Mouse (Mus musculus): Measurements from ENCODE around the gene Prr29. TPM values are rescaled to one million over a fixed set of nuclear protein-coding genes. Genes with fewer than 3 reads are reported as not detected.
"Not testable (repeated sequence)": the region's sequence is repeated elsewhere in the genome, so short reads cannot be mapped to it uniquely, and the experiment has no call there.

The Prr29 gene
- total RNA-seq, 2 experiments from 2014 or later, result not detected

- ATAC-seq (replicated peaks; ENCODE audit: poor library complexity, severe bottlenecking), result no peak
Observed at GRCm38 (mm10) chr11:106393331-106393616, 28.0 kb downstream of the Prr29 start.

GRCm38 (mm10) chr11:106394055-106394454, 28.8 kb downstream of the Prr29 start:
- ATAC-seq (replicated peaks; ENCODE audit: poor library complexity, severe bottlenecking), result not testable (repeated sequence)

DNA sequence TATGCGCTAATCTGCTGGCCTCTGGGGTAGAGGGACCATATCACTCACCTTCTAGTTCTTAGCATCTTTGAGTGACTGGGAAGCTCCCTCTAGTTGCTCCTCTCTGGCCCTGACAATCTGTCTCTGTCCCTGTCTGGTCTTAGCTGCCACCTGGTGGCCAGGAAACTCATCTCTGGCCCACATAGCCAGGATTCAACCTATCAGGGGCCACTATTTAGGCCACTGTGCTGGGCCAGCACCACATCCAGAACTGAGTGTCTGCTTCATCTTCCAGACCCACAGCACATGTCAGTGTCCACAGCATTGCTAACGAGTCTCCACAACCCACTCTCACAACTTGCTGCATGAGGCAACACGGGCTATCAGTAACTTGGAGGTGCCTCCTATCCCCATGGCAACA, 32.4 kb downstream of the Prr29 start:
- peak; percentile 45; the same call in 1 of the 2 replicates for ATAC-seq (replicated peaks; ENCODE audit: poor library complexity, severe bottlenecking)

GRCm38 (mm10) chr11:106398481-106398880, 33.2 kb downstream of the Prr29 start:
- ATAC-seq (replicated peaks; ENCODE audit: poor library complexity, severe bottlenecking), result no peak

- ATAC-seq (replicated peaks; ENCODE audit: poor library complexity, severe bottlenecking), result no peak
Observed at GRCm38 (mm10) chr11:106410011-106410410, 44.7 kb downstream of the Prr29 start.

- no peak for ATAC-seq (replicated peaks; ENCODE audit: poor library complexity, severe bottlenecking)
Observed at GRCm38 (mm10) chr11:106410507-106410906, 45.2 kb downstream of the Prr29 start.

GRCm38 (mm10) chr11:106411157-106411556, 45.9 kb downstream of the Prr29 start:
- ATAC-seq (replicated peaks; ENCODE audit: poor library complexity, severe bottlenecking), result no peak

- ATAC-seq (replicated peaks; ENCODE audit: poor library complexity, severe bottlenecking), result no peak
Observed at GRCm38 (mm10) chr11:106412641-106413360, 47.5 kb downstream of the Prr29 start.

GRCm38 (mm10) chr11:106416331-106416730, 51.1 kb downstream of the Prr29 start:
- no peak for ATAC-seq (replicated peaks; ENCODE audit: poor library complexity, severe bottlenecking)

- no peak for ATAC-seq (replicated peaks; ENCODE audit: poor library complexity, severe bottlenecking)
Observed at GRCm38 (mm10) chr11:106417860-106418259, 52.6 kb downstream of the Prr29 start.

- peak; percentile 65 for ATAC-seq (replicated peaks; ENCODE audit: poor library complexity, severe bottlenecking)
Observed at GRCm38 (mm10) chr11:106418622-106419196, 53.4 kb downstream of the Prr29 start.

- peak; percentile 68 for ATAC-seq (replicated peaks; ENCODE audit: poor library complexity, severe bottlenecking)
Observed at GRCm38 (mm10) chr11:106419262-106420102, 54.2 kb downstream of the Prr29 start.

GRCm38 (mm10) chr11:106425201-106425600, 59.9 kb downstream of the Prr29 start:
- no peak for ATAC-seq (replicated peaks; ENCODE audit: poor library complexity, severe bottlenecking)

DNA sequence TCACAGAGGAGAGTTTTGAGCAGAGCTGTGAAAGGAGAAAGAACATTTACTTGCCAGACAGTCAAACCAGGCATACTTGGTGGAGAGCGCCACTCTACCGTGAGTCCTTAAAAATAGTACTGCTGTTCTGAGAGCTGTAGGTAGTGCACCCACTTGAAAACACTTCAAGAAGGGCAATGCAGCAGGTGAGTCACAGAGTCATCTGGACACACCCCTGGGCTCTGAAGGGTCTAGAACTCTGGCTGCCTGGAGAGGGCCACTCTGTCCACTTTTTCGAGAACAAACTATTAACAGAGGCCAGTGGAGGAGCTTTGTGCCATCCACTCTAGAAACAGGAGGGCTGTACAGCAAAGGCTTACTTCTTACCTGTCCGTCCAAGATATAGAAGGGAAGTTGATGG, 61.2 kb downstream of the Prr29 start:
- no peak for ATAC-seq (replicated peaks; ENCODE audit: poor library complexity, severe bottlenecking)

Other genes starting within 250 kb of the Prr29 start
- gene Gm10840, start 204.6 kb upstream of the Prr29 start, total RNA-seq (2014; fragmentation: Nextera tagmentation), result not detected in 2 replicates
- gene Gm10840, start 204.6 kb upstream of the Prr29 start, total RNA-seq (2017), result not detected in 2 replicates
- gene Limd2, start 204.6 kb upstream of the Prr29 start, total RNA-seq (2014; fragmentation: Nextera tagmentation), result 196 and 197 TPM in 2 replicates
- gene Limd2, start 204.6 kb upstream of the Prr29 start, total RNA-seq (2017), result 38.1 and 43.1 TPM in 2 replicates
- 40.5 and 42.3 TPM in 2 replicates for gene Strada, start 163.3 kb upstream of the Prr29 start, total RNA-seq (2014; fragmentation: Nextera tagmentation)
- gene Strada, start 163.3 kb upstream of the Prr29 start, total RNA-seq (2017), result 22.2 TPM in 2 replicates
- gene Ccdc47, start 149.1 kb upstream of the Prr29 start, total RNA-seq (2014; fragmentation: Nextera tagmentation), result 30.2 and 56.2 TPM in 2 replicates
- 175 and 181 TPM in 2 replicates for gene Ccdc47, start 149.1 kb upstream of the Prr29 start, total RNA-seq (2017)
- gene Ddx42, start 148.5 kb upstream of the Prr29 start, total RNA-seq (2014; fragmentation: Nextera tagmentation), result 51.1 and 55.5 TPM in 2 replicates
- gene Ddx42, start 148.5 kb upstream of the Prr29 start, total RNA-seq (2017), result 86.8 and 87.9 TPM in 2 replicates
- 60.5 and 82.1 TPM in 2 replicates for gene Ftsj3, start 109.4 kb upstream of the Prr29 start, total RNA-seq (2014; fragmentation: Nextera tagmentation)
- gene Ftsj3, start 109.4 kb upstream of the Prr29 start, total RNA-seq (2017), result 157 and 194 TPM in 2 replicates
- gene Psmc5, start 109.3 kb upstream of the Prr29 start, total RNA-seq (2014; fragmentation: Nextera tagmentation), result 106 and 108 TPM in 2 replicates
- 108 and 116 TPM in 2 replicates for gene Psmc5, start 109.3 kb upstream of the Prr29 start, total RNA-seq (2017)
- gene Smarcd2, start 92.5 kb upstream of the Prr29 start, total RNA-seq (2014; fragmentation: Nextera tagmentation), result 76.4 and 91.7 TPM in 2 replicates
- gene Smarcd2, start 92.5 kb upstream of the Prr29 start, total RNA-seq (2017), result 200 and 221 TPM in 2 replicates
- 1.0 and 2.1 TPM in 2 replicates for gene Tcam1, start 88.8 kb upstream of the Prr29 start, total RNA-seq (2014; fragmentation: Nextera tagmentation)
- 1.4 and 1.9 TPM in 2 replicates for gene Tcam1, start 88.8 kb upstream of the Prr29 start, total RNA-seq (2017)
- gene Gh, start 63.6 kb upstream of the Prr29 start, total RNA-seq (2014; fragmentation: Nextera tagmentation), result not detected in 2 replicates
- not detected in 2 replicates for gene Gh, start 63.6 kb upstream of the Prr29 start, total RNA-seq (2017)
- gene Cd79b, start 50.7 kb upstream of the Prr29 start, total RNA-seq (2014; fragmentation: Nextera tagmentation), result 52.9 and 54.1 TPM in 2 replicates
- gene Cd79b, start 50.7 kb upstream of the Prr29 start, total RNA-seq (2017), result 23.8 and 31.5 TPM in 2 replicates
- gene Scn4a, start 12.2 kb upstream of the Prr29 start, total RNA-seq (2014; fragmentation: Nextera tagmentation), result not detected in 2 replicates
- not detected in 2 replicates for gene Scn4a, start 12.2 kb upstream of the Prr29 start, total RNA-seq (2017)
- gene Icam2, start 22.6 kb downstream of the Prr29 start, total RNA-seq (2014; fragmentation: Nextera tagmentation), result 58.3 and 65.0 TPM in 2 replicates
- 79.6 and 108 TPM in 2 replicates for gene Icam2, start 22.6 kb downstream of the Prr29 start, total RNA-seq (2017)
- gene Ern1, start 122.4 kb downstream of the Prr29 start, total RNA-seq (2014; fragmentation: Nextera tagmentation), result 81.3 and 84.3 TPM in 2 replicates
- 63.3 and 67.0 TPM in 2 replicates for gene Ern1, start 122.4 kb downstream of the Prr29 start, total RNA-seq (2017)
- 73.6 and 80.2 TPM in 2 replicates for gene Tex2, start 248.0 kb downstream of the Prr29 start, total RNA-seq (2014; fragmentation: Nextera tagmentation)
- gene Tex2, start 248.0 kb downstream of the Prr29 start, total RNA-seq (2017), result 77.5 and 84.3 TPM in 2 replicates